Mouse (Mus musculus): ENCODE data around the gene Slc17a2.

DNA sequence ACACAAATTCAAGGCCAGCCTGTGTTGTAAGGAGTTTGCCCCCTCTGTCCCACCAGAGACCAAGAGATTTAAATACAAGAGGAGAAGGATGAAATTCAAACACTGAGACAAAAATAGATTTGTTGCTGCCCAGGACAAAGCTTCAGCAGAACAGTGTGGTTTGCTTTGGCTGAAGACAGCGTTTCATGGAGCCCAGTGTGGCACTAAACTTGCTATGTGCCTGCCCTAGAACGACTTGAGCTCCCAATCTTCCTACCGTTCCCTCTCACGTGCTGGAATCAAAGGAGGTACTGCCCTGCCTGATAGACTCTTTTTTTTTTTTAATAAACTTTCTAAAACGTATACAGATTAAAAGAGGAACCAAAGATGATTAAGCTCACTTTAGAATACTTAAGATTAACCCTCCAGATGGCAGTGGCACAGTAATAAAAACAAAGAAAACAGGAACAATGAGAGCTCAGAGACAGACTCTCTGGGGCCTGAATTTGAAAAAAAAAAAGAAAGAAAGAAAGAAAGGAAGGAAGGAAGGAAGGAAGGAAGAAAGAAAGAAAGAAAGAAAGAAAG is 37.9 kb upstream of the Slc17a2 start:
- no peak for TF ChIP-seq POLR2A (IDR thresholded peaks at IDR 0.05; ENCODE audit: low read depth, low read length)
- TF ChIP-seq CTCF (IDR thresholded peaks at IDR 0.05; ENCODE audit: borderline replicate concordance, insufficient read depth, low read length), result no peak
